Mouse (Mus musculus) CD8-positive naive resting alpha-beta T cell, adult 2 months (primary cell): Measurements from ENCODE around the gene Fabp2.
"Not testable (repeated sequence)": the region's sequence is repeated elsewhere in the genome, so short reads cannot be mapped to it uniquely, and the experiment has no call there.

Experiments used
- DNase-seq, 2 experiments: peaks; one replicate each; pipeline ENCODE4 v3.0.0; 2022; ENCODE audit warnings: low read depth in 2 of 2, low spot score in 2 of 2

The Fabp2 gene

GRCm38 (mm10) chr3:122919260-122919659 lies 24.4 kb downstream of the Fabp2 start, which contains the start of gene Gm10959:
Gm10959 (minus strand) TSS chr3:122919360.
- no peak for DNase-seq

GRCm38 (mm10) chr3:122920572-122921435 lies 25.9 kb downstream of the Fabp2 start:
- no peak for DNase-seq

GRCm38 (mm10) chr3:122921676-122922527 lies 27.0 kb downstream of the Fabp2 start:
- DNase-seq, result no peak

- no peak for DNase-seq
These were observed 28.3 kb downstream of the Fabp2 start for GRCm38 (mm10) chr3:122923147-122923546.

GRCm38 (mm10) chr3:122924009-122924914 lies 29.4 kb downstream of the Fabp2 start, which contains the start of gene 1810037I17Rik:
1810037I17Rik (plus strand) TSS chr3:122924203.
- DNase-seq, result peak; percentile 96

GRCm38 (mm10) chr3:122929723-122930122 lies 34.9 kb downstream of the Fabp2 start:
- DNase-seq, result no peak

- no peak for DNase-seq
These were observed 37.6 kb downstream of the Fabp2 start for GRCm38 (mm10) chr3:122932466-122932865.

- not testable (repeated sequence) for DNase-seq
These were observed 42.3 kb downstream of the Fabp2 start for GRCm38 (mm10) chr3:122937176-122937575.

- DNase-seq, result peak in 1 of 2 experiments; percentile 14
These were observed 44.3 kb downstream of the Fabp2 start for GRCm38 (mm10) chr3:122939215-122939614.

- DNase-seq, result no peak
These were observed 48.6 kb downstream of the Fabp2 start for GRCm38 (mm10) chr3:122943387-122943890.
